Mouse (Mus musculus): ENCODE measurements around the gene Foxm1.

- TF ChIP-seq POLR2A (IDR thresholded peaks at IDR 0.05; ENCODE audit: extremely low read depth, insufficient read depth, low read length) (no peak), CTCF (IDR thresholded peaks at IDR 0.05; ENCODE audit: low read depth, low read length) (no peak)
Observed at GRCm38 (mm10) chr6:128385026-128385425, 22.3 kb downstream of the Foxm1 start.
